Mouse (Mus musculus): ENCODE measurements around the gene Mnat1. TPM values are rescaled to one million over a fixed set of nuclear protein-coding genes. Genes with fewer than 3 reads are reported as not detected.
A peak's percentile ranks its signal among the peaks of the same experiment; 100 is the strongest.
"Not testable (repeated sequence)": the region's sequence is repeated elsewhere in the genome, so short reads cannot be mapped to it uniquely, and the experiment has no call there.

The Mnat1 gene
- polyA plus RNA-seq (2015; fragmentation: Nextera tagmentation; extraction: Ambion mirVana): 15.9 and 18.4 TPM in 2 replicates

GRCm38 (mm10) chr12:73123093-73124041 lies at the start of gene Mnat1:
Gene Mnat1 (plus strand): TSS chr12:73123717.
- H3K27ac ChIP-seq (ENCODE audit: low read length): 0 out of 2 replicates have a peak within 1 kb of the TSS, but pooled peaks have one; percentile 36
- H3K9me3 ChIP-seq (replicated peaks; ENCODE audit: control insufficient read depth, low read length, poor library complexity, severe bottlenecking): no peaks in the 10 kb centered on the region
- under 1% methylated on average over 23 of the region's 23 CpGs for WGBS
- peak within 1 kb of the TSS; percentile 70 for H3K4me3 ChIP-seq (ENCODE audit: low read depth, low read length)
- peak within 1 kb of the TSS; percentile 76 for H3K4me2 ChIP-seq (ENCODE audit: low read length)
- H3K27me3 ChIP-seq (ENCODE audit: control insufficient read depth, insufficient read depth, low read depth, low read length): no peaks in the 10 kb centered on the region
- peak within 1 kb of the TSS; percentile 79 for H3K9ac ChIP-seq (ENCODE audit: low read depth, low read length)
- H3K36me3 ChIP-seq (ENCODE audit: control insufficient read depth, insufficient read depth, low read length): no peaks in the 10 kb centered on the region
- ATAC-seq: peak; percentile 76
- H3K4me1 ChIP-seq (ENCODE audit: control insufficient read depth, insufficient read depth, low read length): peaks cover 11% of the 10 kb centered on the region

GRCm38 (mm10) chr12:73081828-73082227 lies 41.7 kb upstream of the Mnat1 start:
- not testable (repeated sequence) for H3K27me3 ChIP-seq (ENCODE audit: control insufficient read depth, insufficient read depth, low read depth, low read length); H3K27ac ChIP-seq (ENCODE audit: low read length); H3K36me3 ChIP-seq (ENCODE audit: control insufficient read depth, insufficient read depth, low read length); H3K9me3 ChIP-seq (replicated peaks; ENCODE audit: control insufficient read depth, low read length, poor library complexity, severe bottlenecking); H3K4me2 ChIP-seq (ENCODE audit: low read length); H3K4me1 ChIP-seq (ENCODE audit: control insufficient read depth, insufficient read depth, low read length); H3K9ac ChIP-seq (ENCODE audit: low read depth, low read length); H3K4me3 ChIP-seq (ENCODE audit: low read depth, low read length); ATAC-seq
- WGBS: 92% methylated on average over 4 of the region's 4 CpGs

GRCm38 (mm10) chr12:73083773-73084172 lies 39.7 kb upstream of the Mnat1 start:
- Histone ChIP-seq H3K27ac (ENCODE audit: low read length) (no peak overlapping the region), H3K4me3 (ENCODE audit: low read depth, low read length) (no peak overlapping the region), H3K36me3 (ENCODE audit: control insufficient read depth, insufficient read depth, low read length) (no peaks in the 10 kb centered on the region), H3K9me3 (replicated peaks; ENCODE audit: control insufficient read depth, low read length, poor library complexity, severe bottlenecking) (no peaks in the 10 kb centered on the region), H3K9ac (ENCODE audit: low read depth, low read length) (no peak overlapping the region), H3K27me3 (ENCODE audit: control insufficient read depth, insufficient read depth, low read depth, low read length) (no peaks in the 10 kb centered on the region), H3K4me2 (ENCODE audit: low read length) (no peak overlapping the region), H3K4me1 (ENCODE audit: control insufficient read depth, insufficient read depth, low read length) (no peaks in the 10 kb centered on the region)
- ATAC-seq: no peak
- 89% methylated on average over 4 of the region's 4 CpGs for WGBS

GRCm38 (mm10) chr12:73085739-73086630 lies 37.5 kb upstream of the Mnat1 start:
- Histone ChIP-seq H3K27me3 (ENCODE audit: control insufficient read depth, insufficient read depth, low read depth, low read length) (no peaks in the 10 kb centered on the region), H3K4me2 (ENCODE audit: low read length) (no peak overlapping the region), H3K4me1 (ENCODE audit: control insufficient read depth, insufficient read depth, low read length) (no peaks in the 10 kb centered on the region), H3K36me3 (ENCODE audit: control insufficient read depth, insufficient read depth, low read length) (no peaks in the 10 kb centered on the region), H3K27ac (ENCODE audit: low read length) (no peak overlapping the region), H3K4me3 (ENCODE audit: low read depth, low read length) (no peak overlapping the region), H3K9ac (ENCODE audit: low read depth, low read length) (no peak overlapping the region), H3K9me3 (replicated peaks; ENCODE audit: control insufficient read depth, low read length, poor library complexity, severe bottlenecking) (no peaks in the 10 kb centered on the region)
- WGBS: 21% methylated on average over 11 of the region's 11 CpGs
- ATAC-seq: no peak

GRCm38 (mm10) chr12:73087086-73087485 lies 36.4 kb upstream of the Mnat1 start:
- no peaks in the 10 kb centered on the region for H3K36me3 ChIP-seq (ENCODE audit: control insufficient read depth, insufficient read depth, low read length)
- no peaks in the 10 kb centered on the region for H3K9me3 ChIP-seq (replicated peaks; ENCODE audit: control insufficient read depth, low read length, poor library complexity, severe bottlenecking)
- H3K4me1 ChIP-seq (ENCODE audit: control insufficient read depth, insufficient read depth, low read length): no peaks in the 10 kb centered on the region
- no peak for ATAC-seq
- H3K27me3 ChIP-seq (ENCODE audit: control insufficient read depth, insufficient read depth, low read depth, low read length): no peaks in the 10 kb centered on the region
- no peak overlapping the region for H3K4me2 ChIP-seq (ENCODE audit: low read length)
- no peak overlapping the region for H3K27ac ChIP-seq (ENCODE audit: low read length)
- H3K9ac ChIP-seq (ENCODE audit: low read depth, low read length): no peak overlapping the region
- no peak overlapping the region for H3K4me3 ChIP-seq (ENCODE audit: low read depth, low read length)
- WGBS: 92% methylated on average over 7 of the region's 7 CpGs

GRCm38 (mm10) chr12:73088500-73088899 lies 35.0 kb upstream of the Mnat1 start:
- no peak overlapping the region for H3K27ac ChIP-seq (ENCODE audit: low read length)
- WGBS: 81% methylated on average over 5 of the region's 5 CpGs
- H3K9me3 ChIP-seq (replicated peaks; ENCODE audit: control insufficient read depth, low read length, poor library complexity, severe bottlenecking): no peaks in the 10 kb centered on the region
- no peak overlapping the region for H3K4me2 ChIP-seq (ENCODE audit: low read length)
- H3K36me3 ChIP-seq (ENCODE audit: control insufficient read depth, insufficient read depth, low read length): no peaks in the 10 kb centered on the region
- H3K27me3 ChIP-seq (ENCODE audit: control insufficient read depth, insufficient read depth, low read depth, low read length): no peaks in the 10 kb centered on the region
- no peak overlapping the region for H3K4me3 ChIP-seq (ENCODE audit: low read depth, low read length)
- ATAC-seq: no peak
- no peak overlapping the region for H3K9ac ChIP-seq (ENCODE audit: low read depth, low read length)
- H3K4me1 ChIP-seq (ENCODE audit: control insufficient read depth, insufficient read depth, low read length): no peaks in the 10 kb centered on the region

GRCm38 (mm10) chr12:73088911-73089310 lies 34.6 kb upstream of the Mnat1 start:
- ATAC-seq: no peak
- Histone ChIP-seq H3K4me2 (ENCODE audit: low read length) (no peak overlapping the region), H3K27me3 (ENCODE audit: control insufficient read depth, insufficient read depth, low read depth, low read length) (no peaks in the 10 kb centered on the region), H3K9me3 (replicated peaks; ENCODE audit: control insufficient read depth, low read length, poor library complexity, severe bottlenecking) (no peaks in the 10 kb centered on the region), H3K4me1 (ENCODE audit: control insufficient read depth, insufficient read depth, low read length) (no peaks in the 10 kb centered on the region), H3K9ac (ENCODE audit: low read depth, low read length) (no peak overlapping the region), H3K4me3 (ENCODE audit: low read depth, low read length) (no peak overlapping the region), H3K27ac (ENCODE audit: low read length) (no peak overlapping the region), H3K36me3 (ENCODE audit: control insufficient read depth, insufficient read depth, low read length) (no peaks in the 10 kb centered on the region)
- 69% methylated on average over 5 of the region's 5 CpGs for WGBS

GRCm38 (mm10) chr12:73090672-73091335 lies 32.7 kb upstream of the Mnat1 start:
- Histone ChIP-seq H3K4me2 (ENCODE audit: low read length) (no peak overlapping the region), H3K27me3 (ENCODE audit: control insufficient read depth, insufficient read depth, low read depth, low read length) (no peaks in the 10 kb centered on the region), H3K9me3 (replicated peaks; ENCODE audit: control insufficient read depth, low read length, poor library complexity, severe bottlenecking) (no peaks in the 10 kb centered on the region), H3K4me3 (ENCODE audit: low read depth, low read length) (no peak overlapping the region), H3K36me3 (ENCODE audit: control insufficient read depth, insufficient read depth, low read length) (no peaks in the 10 kb centered on the region), H3K4me1 (ENCODE audit: control insufficient read depth, insufficient read depth, low read length) (no peaks in the 10 kb centered on the region), H3K9ac (ENCODE audit: low read depth, low read length) (no peak overlapping the region), H3K27ac (ENCODE audit: low read length) (no peak overlapping the region)
- no peak for ATAC-seq
- 77% methylated on average over 7 of the region's 7 CpGs for WGBS
